Mouse (Mus musculus) embryonic facial prominence, embryonic 11.5 days (tissue): ENCODE results near the gene Chil1. TPM values are rescaled to one million over a fixed set of nuclear protein-coding genes. Genes with fewer than 3 reads are reported as not detected.

ENCODE experiments used
- ATAC-seq: fragments of 200-750 bp; cut with Nextera tagmentation; replicated peaks from 2 replicates; pipeline ENCODE4 v1.8.0; 2017; ENCODE audit warnings: low read depth; ENCODE audit not compliant: insufficient number of reproducible peaks, low FRiP score, low TSS enrichment
- DNase-seq: peaks from one replicate; pipeline ENCODE4 v3.0.0-alpha.2; 2015; ENCODE audit warnings: low spot score
- H3K27ac ChIP-seq: fragments of 300-500 bp; sonication (generic); replicated peaks from 2 replicates; pipeline ENCODE4 v1.5.1; 2014; ENCODE audit warnings: mild to moderate bottlenecking, low read depth, low read length, control low read depth
- H3K27me3 ChIP-seq: fragments of 300-500 bp; sonication (generic); 2 replicates; pipeline ENCODE4 v1.6.1; 2014; ENCODE audit warnings: mild to moderate bottlenecking, low read length, moderate library complexity, mixed read lengths; ENCODE audit not compliant: control insufficient read depth, insufficient read depth
- H3K36me3 ChIP-seq: fragments of 300-500 bp; sonication (generic); replicated peaks from 2 replicates; pipeline ENCODE4 v1.6.1; 2014; ENCODE audit warnings: low read depth, mild to moderate bottlenecking, low read length, moderate library complexity, mixed read lengths; ENCODE audit not compliant: control insufficient read depth, insufficient read depth
- H3K4me1 ChIP-seq: fragments of 300-500 bp; sonication (generic); 2 replicates; pipeline ENCODE4 v1.6.1; 2014; ENCODE audit warnings: low read length, mixed read lengths; ENCODE audit not compliant: control insufficient read depth, insufficient read depth
- H3K4me2 ChIP-seq: fragments of 300-500 bp; sonication (generic); 2 replicates; pipeline ENCODE4 v1.6.1; 2014; ENCODE audit warnings: low read depth, mild to moderate bottlenecking, control low read depth, low read length, moderate library complexity
- H3K4me3 ChIP-seq: fragments of 300-500 bp; sonication (generic); 2 replicates; pipeline ENCODE4 v1.5.1; 2014; ENCODE audit warnings: low read depth, low read length, control low read depth
- H3K9ac ChIP-seq: fragments of 300-500 bp; sonication (generic); replicated peaks from 2 replicates; pipeline ENCODE4 v1.6.1; 2014; ENCODE audit warnings: mild to moderate bottlenecking, control low read depth, low read length
- H3K9me3 ChIP-seq: fragments of 300-500 bp; sonication (generic); replicated peaks from 2 replicates; pipeline ENCODE4 v1.6.1; 2016; ENCODE audit warnings: mild to moderate bottlenecking, low read length, inconsistent platforms, mixed read lengths; ENCODE audit not compliant: control insufficient read depth
- WGBS: fragments of 180-500 bp; shearing (Covaris S2); extraction: QIAGEN DNeasy Blood & Tissue Kit; methylation state at CpG from one replicate; pipeline ENCODE4 v1.1.7; 2014; 5-methylcytosine and 5-hydroxymethylcytosine counted together
- polyA plus RNA-seq: library from polyadenylated mRNA; unstranded; fragments of >200 nt; fragmentation: Nextera tagmentation; extraction: Ambion mirVana; gene quantifications from 2 replicates; pipeline ENCODE4 v1.2.1, GENCODE M21; 2014

Gene Chil1
- polyA plus RNA-seq, 1 experiment from 2014 or later: 0.97 TPM

GRCm38 (mm10) chr1:134237438-134237837 is 55.5 kb downstream of the Chil1 start:
- no peaks in the 10 kb centered on the region for H3K4me1 ChIP-seq
- H3K4me2 ChIP-seq: no peak overlapping the region
- H3K27ac ChIP-seq: no peak overlapping the region
- ATAC-seq (no peak), DNase-seq (no peak)
- 80% methylated on average over 3 of the region's 3 CpGs for WGBS
- H3K9me3 ChIP-seq: no peaks in the 10 kb centered on the region
- no peak overlapping the region for H3K4me3 ChIP-seq
- H3K27me3 ChIP-seq: peaks cover 37% of the 10 kb centered on the region
- H3K36me3 ChIP-seq: no peaks in the 10 kb centered on the region
- H3K9ac ChIP-seq: no peak overlapping the region

Other genes starting within 250 kb of the Chil1 start
- 2.4 and 3.9 TPM in 2 replicates for gene Fmod, start 144.9 kb upstream of the Chil1 start, polyA plus RNA-seq
- gene Btg2, start 103.1 kb upstream of the Chil1 start, polyA plus RNA-seq: 38.1 and 38.9 TPM in 2 replicates
- not detected in 2 replicates for gene Chit1, start 70.9 kb upstream of the Chil1 start, polyA plus RNA-seq
- gene Mybph, start 11.3 kb downstream of the Chil1 start, polyA plus RNA-seq: 2.2 and 4.4 TPM in 2 replicates
- 0.47 and 0.60 TPM in 2 replicates for gene Adora1, start 53.3 kb downstream of the Chil1 start, polyA plus RNA-seq
- gene Myog, start 107.8 kb downstream of the Chil1 start, polyA plus RNA-seq: 15.2 and 19.8 TPM in 2 replicates
- 1.9 and 2.2 TPM in 2 replicates for gene Ppfia4, start 150.8 kb downstream of the Chil1 start, polyA plus RNA-seq
- 128 and 133 TPM in 2 replicates for gene Tmem183a, start 179.8 kb downstream of the Chil1 start, polyA plus RNA-seq
- gene 4933406M09Rik, start 203.8 kb downstream of the Chil1 start, polyA plus RNA-seq: not detected in 2 replicates
- gene Cyb5r1, start 223.4 kb downstream of the Chil1 start, polyA plus RNA-seq: 25.0 and 32.2 TPM in 2 replicates
- 82.9 and 86.7 TPM in 2 replicates for gene Adipor1, start 233.2 kb downstream of the Chil1 start, polyA plus RNA-seq